Mouse (Mus musculus) v-Abl transformed pro-B cells (cell line): ENCODE measurements around the gene Unkl.

Experiments used
- in situ Hi-C, 2 experiments: fragments of 400-800 bp; cut with MboI; formaldehyde crosslinking; loops; one replicate each; pipeline ENCODE4 v1.15.1; 2025; ENCODE audit not compliant: unreplicated experiment in 2 of 2

Gene Unkl

DNA sequence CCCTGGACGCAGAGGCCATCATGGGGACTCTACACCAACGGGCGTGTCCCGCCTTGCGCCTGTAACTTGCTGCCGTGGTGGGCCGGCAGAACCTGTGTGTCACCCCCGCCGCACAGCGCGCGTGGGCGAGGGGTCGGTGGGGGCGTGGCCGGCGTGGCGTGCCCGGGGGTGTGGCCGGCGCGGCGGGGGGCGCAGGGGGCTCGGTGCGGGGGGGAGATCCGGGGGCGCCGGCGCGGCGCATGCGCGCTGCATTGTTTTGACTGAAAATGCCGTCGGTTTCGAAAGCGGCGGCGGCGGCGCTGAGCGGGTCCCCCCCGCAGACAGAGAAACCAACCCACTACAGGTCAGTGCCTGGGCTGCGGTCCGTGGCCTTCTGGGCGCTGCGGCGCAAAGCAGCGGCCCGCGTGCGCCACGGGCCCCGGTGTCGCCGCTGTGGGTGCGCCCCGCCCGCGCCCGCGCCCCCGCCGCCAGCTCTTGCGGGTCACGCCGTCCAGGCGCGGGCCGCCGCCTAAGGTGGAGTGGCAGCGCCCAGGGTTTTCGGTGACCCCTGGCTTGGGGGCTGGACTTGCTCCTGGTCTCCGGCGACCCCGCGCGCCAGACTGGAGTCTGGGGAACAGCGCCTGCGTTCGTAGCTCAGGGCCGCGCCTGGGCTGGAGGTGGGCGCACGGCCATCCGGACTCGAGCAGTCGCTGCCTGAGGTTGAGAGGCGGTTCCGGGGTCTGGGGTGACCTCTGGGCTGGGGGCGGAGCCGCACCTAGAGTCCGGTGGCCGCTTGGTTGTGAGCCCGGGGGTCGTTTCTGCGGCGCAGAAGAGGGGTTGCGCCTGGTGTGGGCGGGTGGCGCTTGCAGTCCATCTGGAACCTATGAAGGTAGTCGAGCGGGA lies at the start of gene Unkl:
Unkl (plus strand) TSS at position 248 of the 882 bp plus-strand sequence.
- in situ Hi-C loops: loop anchor here in 1 of 2 experiments (5.0 kb wide), 1 partner anchor 84 kb away; the partner anchor contains the start of gene Ube2i

DNA sequence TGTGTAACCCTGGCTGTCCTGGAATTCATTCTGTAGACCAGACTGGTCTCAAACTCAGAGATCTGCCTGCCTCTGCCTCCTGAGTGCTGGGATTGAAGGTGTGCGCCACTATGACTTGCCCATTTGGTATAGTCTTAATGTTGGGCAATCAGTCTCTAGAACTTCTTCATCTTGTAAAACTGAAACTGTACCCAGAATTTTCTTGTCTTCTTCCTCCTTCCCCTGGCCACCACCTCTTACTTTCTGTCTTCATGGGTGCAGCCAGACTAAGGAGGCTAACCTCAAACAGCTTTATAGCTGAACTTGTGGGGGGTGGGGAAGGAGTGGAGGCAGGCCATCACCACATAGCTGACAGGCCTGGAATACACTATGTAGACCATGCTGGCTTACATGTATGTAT lies 49.4 kb upstream of the Unkl start:
- in situ Hi-C loops: no loop called here

DNA sequence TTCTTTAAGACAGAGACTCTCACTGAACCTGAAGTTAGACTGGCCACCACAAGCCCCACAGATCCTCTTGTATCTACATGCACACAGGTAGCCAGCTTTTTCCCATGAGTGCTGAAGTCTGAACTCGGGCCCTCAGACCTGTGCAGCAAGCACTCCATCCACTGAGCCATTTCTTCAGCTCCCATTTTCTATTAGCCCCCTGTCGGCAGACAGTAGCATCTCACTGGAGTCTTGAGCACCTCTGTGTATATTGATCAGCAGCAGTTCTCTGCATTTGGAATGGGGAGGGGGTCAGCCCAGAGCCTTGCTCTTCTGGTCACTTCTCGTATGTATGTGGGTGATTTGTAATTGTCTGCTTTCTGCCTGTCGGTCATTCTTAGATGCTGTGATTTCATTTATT lies 48.2 kb upstream of the Unkl start:
- in situ Hi-C loops: no loop called here

GRCm38 (mm10) chr17:25162161-25162560 lies 26.0 kb upstream of the Unkl start, which contains the start of gene Ccdc154:
Gene Ccdc154, plus strand, starts transcription at chr17:25162461.
- in situ Hi-C loops: no loop called here

GRCm38 (mm10) chr17:25163387-25163786 lies 24.8 kb upstream of the Unkl start:
- in situ Hi-C loops: no loop called here

- in situ Hi-C loops: no loop called here
These were observed 23.4 kb upstream of the Unkl start for GRCm38 (mm10) chr17:25164770-25165169.

GRCm38 (mm10) chr17:25165970-25166671 lies 22.1 kb upstream of the Unkl start:
- in situ Hi-C loops: no loop called here

DNA sequence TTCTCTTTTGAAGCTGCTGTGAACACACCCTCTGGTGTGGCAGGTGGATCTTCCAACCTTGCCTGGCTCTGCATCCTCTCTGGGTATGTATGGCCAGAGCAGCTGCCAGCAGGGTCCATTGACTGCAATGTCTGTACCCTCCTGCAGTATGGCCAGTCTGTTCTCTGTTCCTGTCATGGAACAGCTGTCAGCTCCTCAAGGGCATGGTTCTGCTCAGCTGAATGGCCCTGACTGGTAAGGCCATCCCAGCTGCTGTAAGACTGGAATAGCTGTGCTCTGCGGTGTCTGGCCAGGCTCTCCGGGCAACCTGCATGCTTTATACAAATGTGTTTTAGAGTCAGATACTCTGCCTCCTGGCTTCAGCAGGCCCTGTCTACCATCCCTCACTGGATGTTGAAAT lies 18.5 kb upstream of the Unkl start:
- in situ Hi-C loops: no loop called here

GRCm38 (mm10) chr17:25172558-25172957 lies 15.6 kb upstream of the Unkl start:
- in situ Hi-C loops: no loop called here

DNA sequence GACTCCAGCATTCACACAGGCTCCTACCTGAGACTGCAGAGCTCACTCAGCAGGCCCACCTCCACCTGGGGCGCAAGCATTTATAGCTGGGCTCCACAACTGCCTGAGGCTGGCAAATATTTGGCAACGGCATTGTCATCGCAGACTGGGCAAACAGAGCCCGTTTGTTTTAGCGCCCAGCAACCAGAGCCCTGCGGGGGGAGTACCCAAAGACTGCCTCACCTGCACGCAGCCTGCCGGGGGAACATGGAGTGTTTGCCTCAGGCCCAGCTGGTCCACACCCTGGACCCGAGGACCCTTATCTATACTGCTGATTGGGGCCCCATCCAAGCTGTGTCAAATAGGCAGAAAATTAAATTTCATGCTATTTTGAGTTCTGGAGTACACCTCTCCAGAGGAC lies 12.8 kb upstream of the Unkl start, which contains the start of gene Gm38655:
Gm38655 (minus strand) TSS at position 61 of the 400 bp plus-strand sequence.
- in situ Hi-C loops: no loop called here

- in situ Hi-C loops: loop anchor here in 1 of 2 experiments (5.0 kb wide), 1 partner anchor 94 kb away; no protein-coding TSS in a partner anchor
These were observed 5.0 kb upstream of the Unkl start for GRCm38 (mm10) chr17:25183232-25183631.

GRCm38 (mm10) chr17:25184129-25184691 lies 4.0 kb upstream of the Unkl start, which contains the start of gene BC003965:
Gene BC003965, plus strand, starts transcription at chr17:25184554.
- in situ Hi-C loops: loop anchor here in 1 of 2 experiments (5.0 kb wide), 1 partner anchor 93 kb away; no protein-coding TSS in a partner anchor

DNA sequence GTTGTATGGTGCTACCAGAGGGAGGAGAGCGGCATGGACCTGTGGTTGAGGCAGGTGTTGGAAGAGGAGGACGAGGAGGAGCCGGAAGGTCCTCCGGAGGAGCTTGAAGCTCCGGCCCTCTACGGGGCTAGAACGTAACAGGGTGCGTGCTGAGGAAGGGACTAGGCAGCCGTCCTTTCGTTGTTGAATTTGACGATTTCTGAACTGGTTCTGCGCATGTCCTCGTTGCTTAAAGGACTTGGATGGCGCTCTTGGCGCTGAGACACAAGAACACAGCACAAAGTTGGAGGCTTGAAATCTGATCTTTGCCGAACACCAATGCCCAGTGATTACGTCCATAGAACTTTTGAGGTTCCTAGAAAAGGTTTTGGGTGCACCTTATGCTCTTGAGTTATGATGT lies 3.2 kb upstream of the Unkl start:
- in situ Hi-C loops: loop anchor here (5.0 kb wide), 2 partner anchors 87 to 92 kb away; partner anchors contain the start of gene Ube2i (in 1 of the 2)

- in situ Hi-C loops: loop anchor here in 1 of 2 experiments (5.0 kb wide), 1 partner anchor 85 kb away; the partner anchor contains the start of gene Ube2i
These were observed 430 bp upstream of the Unkl start for GRCm38 (mm10) chr17:25187784-25188149.

DNA sequence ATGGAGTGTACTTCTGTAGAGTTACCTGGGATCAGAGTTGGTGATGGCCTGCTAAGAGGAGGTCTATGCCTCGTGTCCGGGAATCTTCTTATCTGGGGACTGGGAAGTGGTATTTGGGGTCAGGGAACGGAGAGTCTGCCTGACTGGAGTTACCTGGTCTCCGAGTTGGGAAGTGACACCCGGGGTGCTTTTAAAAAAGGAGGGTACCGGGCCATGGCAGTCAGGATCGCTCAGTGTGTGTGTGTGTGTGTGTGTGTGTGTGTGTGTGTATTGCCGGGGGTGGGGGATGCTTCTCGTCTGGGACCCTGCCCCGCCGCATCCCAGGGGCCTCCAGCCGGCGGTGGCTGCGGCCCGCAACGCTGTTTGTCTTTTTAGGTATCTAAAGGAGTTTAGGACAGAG lies 894 bp downstream of the Unkl start:
- in situ Hi-C loops: loop anchor here in 1 of 2 experiments (5.0 kb wide), 1 partner anchor 83 kb away; the partner anchor contains the start of gene Ube2i

DNA sequence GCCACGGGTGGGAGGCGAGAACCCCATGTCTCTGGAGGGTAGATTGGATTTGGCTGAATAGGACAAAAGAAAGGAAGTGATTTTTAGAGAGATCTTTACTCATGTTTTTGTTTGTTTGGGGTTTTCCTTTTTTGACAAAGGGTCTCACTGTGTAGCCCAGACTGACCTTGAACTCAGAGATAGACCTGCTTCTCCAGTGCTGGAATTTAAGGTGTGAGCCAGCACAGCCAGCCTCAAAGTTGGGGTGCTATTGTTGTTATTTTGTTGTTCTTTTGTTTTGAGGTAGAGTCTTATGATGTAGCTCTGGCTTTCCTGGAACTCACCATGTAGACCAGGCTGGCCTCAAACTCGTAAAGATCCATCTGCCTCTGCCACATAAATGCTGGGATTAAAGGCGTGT lies 14.2 kb downstream of the Unkl start:
- in situ Hi-C loops: no loop called here

- in situ Hi-C loops: no loop called here
These were observed 21.8 kb downstream of the Unkl start for GRCm38 (mm10) chr17:25210006-25210405.

- in situ Hi-C loops: no loop called here
These were observed 22.7 kb downstream of the Unkl start for GRCm38 (mm10) chr17:25210680-25211466.

- in situ Hi-C loops: no loop called here
These were observed 23.5 kb downstream of the Unkl start for GRCm38 (mm10) chr17:25211705-25212104.

GRCm38 (mm10) chr17:25215431-25215830 lies 27.2 kb downstream of the Unkl start:
- in situ Hi-C loops: no loop called here
